Comparison of ENCODE assay signal across 14 mouse cellular contexts in the genomic region with DNA sequence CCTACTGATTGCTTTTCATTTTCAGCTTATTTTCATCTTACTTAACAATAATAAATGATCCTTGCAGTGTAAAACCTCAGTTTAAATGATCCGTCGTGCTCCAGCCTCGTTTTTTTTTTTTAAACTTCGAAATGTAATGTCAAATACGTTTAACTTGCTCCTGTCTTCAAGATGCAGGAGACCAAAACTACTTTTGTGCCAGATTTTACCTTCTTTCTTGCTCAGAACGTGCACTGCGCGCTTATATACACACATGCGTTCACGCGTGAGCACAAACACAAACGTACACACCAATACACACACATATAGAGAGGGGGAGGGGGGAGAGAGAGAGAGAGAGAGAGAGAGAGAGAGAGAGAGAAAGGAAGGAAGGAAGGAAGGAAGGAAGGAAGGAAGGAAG.
DNase-seq lines count a peak whose midpoint lies in the region; ATAC-seq and TF ChIP-seq lines count a peak whose summit lies in the region.
"Had no signal": no experiment of that assay in that cellular context is flagged by ENCODE, and none has a peak within 500 bp of the region (broad histone marks: within the 10 kb centered on the region; RNA-seq: fewer than 3 reads in every experiment).

No protein-coding gene starts in this region.

- peaks cover 13% of the 10 kb centered on the region; the same call in 1 of the 2 replicates for H3K4me1 ChIP-seq in forebrain, embryonic 13.5 days
- H3K4me1 ChIP-seq in limb, embryonic 10.5 days, result peaks cover 8% of the 10 kb centered on the region
- no peaks in the 10 kb centered on the region for H3K4me1 ChIP-seq in neural tube, embryonic 15.5 days
- H3K4me1 ChIP-seq in stomach, postnatal 0 days (replicated peaks; ENCODE audit: control insufficient read depth, insufficient read depth), result no peaks in the 10 kb centered on the region
- no peaks in the 10 kb centered on the region; the same call in 1 of the 2 replicates for H3K4me1 ChIP-seq in lung, adult 2 months (ENCODE audit: control insufficient read depth, insufficient read depth, low read length)
- H3K4me1 ChIP-seq: liver, embryonic 13.5 days had no signal

- no peak for TF ChIP-seq POLR2A in lung, adult 2 months (IDR thresholded peaks at IDR 0.05; ENCODE audit: borderline replicate concordance, extremely low read depth, low read depth, low read length)

- ATAC-seq in forebrain, embryonic 13.5 days, result no peak
- no peak for ATAC-seq in neural tube, embryonic 15.5 days (ENCODE audit: low FRiP score)
- no peak for ATAC-seq in stomach, postnatal 0 days (ENCODE audit: low FRiP score, low TSS enrichment)

- H3K9me3 ChIP-seq in forebrain, embryonic 13.5 days (replicated peaks), result no peaks in the 10 kb centered on the region
- no peaks in the 10 kb centered on the region for H3K9me3 ChIP-seq in limb, embryonic 10.5 days (replicated peaks)
- no peaks in the 10 kb centered on the region for H3K9me3 ChIP-seq in neural tube, embryonic 15.5 days (replicated peaks)
- no peaks in the 10 kb centered on the region for H3K9me3 ChIP-seq in stomach, postnatal 0 days (ENCODE audit: control insufficient read depth, low read length)
- H3K9me3 ChIP-seq: liver, embryonic 13.5 days had no signal

- no peak for DNase-seq in layer of hippocampus, adult 2 months (ENCODE audit: low spot score in 2 of 2)
- DNase-seq in layer of hippocampus, postnatal 25 days (ENCODE audit: extremely low spot score in 1 of 2, low spot score in 1 of 2), result no peak
- peak; percentile 25 for DNase-seq in limb, embryonic 10.5 days (ENCODE audit: low spot score)
- no peak for DNase-seq in stomach, postnatal 0 days (ENCODE audit: low spot score)
- DNase-seq in urinary bladder, adult 2 months (ENCODE audit: low spot score), result no peak
- DNase-seq in lung, adult 2 months, result no peak
- DNase-seq: adrenal gland, postnatal 25 days; heart, adult 2 months; heart, postnatal 4 days; liver, embryonic 13.5 days; lung, postnatal 4 days; thymus, adult 18-20 months had no signal

- H3K9ac ChIP-seq in forebrain, embryonic 13.5 days, result peak overlapping the region; percentile 100
- H3K9ac ChIP-seq in neural tube, embryonic 15.5 days (replicated peaks), result peak overlapping the region; percentile 90
- H3K9ac ChIP-seq in stomach, postnatal 0 days (ENCODE audit: low read length), result no peak overlapping the region
- H3K9ac ChIP-seq: liver, embryonic 13.5 days had no signal

- peak overlapping the region; percentile 87 for H3K4me2 ChIP-seq in forebrain, embryonic 13.5 days
- peak overlapping the region; percentile 67 for H3K4me2 ChIP-seq in neural tube, embryonic 15.5 days
- no peak overlapping the region for H3K4me2 ChIP-seq in stomach, postnatal 0 days (replicated peaks; ENCODE audit: low read depth)
- H3K4me2 ChIP-seq: liver, embryonic 13.5 days had no signal

- no peaks in the 10 kb centered on the region for H3K27me3 ChIP-seq in forebrain, embryonic 13.5 days
- peaks cover 100% of the 10 kb centered on the region for H3K27me3 ChIP-seq in limb, embryonic 10.5 days (ENCODE audit: low read depth, poor library complexity, severe bottlenecking)
- 0 out of 2 replicates have a peak, but pooled peaks cover 2% of the 10 kb centered on the region for H3K27me3 ChIP-seq in neural tube, embryonic 15.5 days (replicated peaks)
- peaks cover 40% of the 10 kb centered on the region for H3K27me3 ChIP-seq in stomach, postnatal 0 days (ENCODE audit: control insufficient read depth, insufficient read depth, low read length)

- TF ChIP-seq CTCF in layer of hippocampus, adult 2 months (conservative IDR thresholded peaks at IDR 0.05), result no peak
- TF ChIP-seq CTCF in stomach, postnatal 0 days (IDR thresholded peaks at IDR 0.05; ENCODE audit: low read depth), result no peak
- TF ChIP-seq CTCF in lung, adult 2 months (IDR thresholded peaks at IDR 0.05; ENCODE audit: insufficient read depth, low read length), result no peak

- H3K4me3 ChIP-seq in layer of hippocampus, adult 2 months, result peak overlapping the region; percentile 88
- H3K4me3 ChIP-seq in forebrain, embryonic 13.5 days, result peak overlapping the region; percentile 90
- no peak overlapping the region for H3K4me3 ChIP-seq in limb, embryonic 10.5 days
- H3K4me3 ChIP-seq in neural tube, embryonic 15.5 days (replicated peaks), result peak overlapping the region; percentile 64
- no peak overlapping the region for H3K4me3 ChIP-seq in stomach, postnatal 0 days (ENCODE audit: low read depth, low read length)
- no peak overlapping the region for H3K4me3 ChIP-seq in lung, adult 2 months (replicated peaks; ENCODE audit: extremely low read depth, low read depth, low read length)
- H3K4me3 ChIP-seq: heart, adult 2 months; liver, embryonic 13.5 days had no signal

- WGBS in forebrain, embryonic 13.5 days, result under 1% methylated on average over 12 of the region's 12 CpGs
- WGBS in limb, embryonic 10.5 days, result under 1% methylated on average over 12 of the region's 12 CpGs
- 2% methylated on average over 12 of the region's 12 CpGs for WGBS in neural tube, embryonic 15.5 days
- 3% methylated on average over 12 of the region's 12 CpGs for WGBS in stomach, postnatal 0 days
- WGBS in lung, adult 2 months, result 4% methylated on average over 12 of the region's 12 CpGs

- H3K27ac ChIP-seq in layer of hippocampus, adult 2 months, result peak overlapping the region; percentile 100
- peak overlapping the region; percentile 100 for H3K27ac ChIP-seq in forebrain, embryonic 13.5 days
- H3K27ac ChIP-seq in limb, embryonic 10.5 days, result no peak overlapping the region
- H3K27ac ChIP-seq in neural tube, embryonic 15.5 days (replicated peaks), result peak overlapping the region; percentile 92
- no peak overlapping the region for H3K27ac ChIP-seq in stomach, postnatal 0 days (replicated peaks)
- H3K27ac ChIP-seq: heart, adult 2 months; liver, embryonic 13.5 days had no signal

- no peak for TF ChIP-seq EP300 in stomach, postnatal 0 days (optimal IDR thresholded peaks at IDR 0.05)

- no peaks in the 10 kb centered on the region for H3K36me3 ChIP-seq in forebrain, embryonic 13.5 days (ENCODE audit: poor library complexity, severe bottlenecking)
- H3K36me3 ChIP-seq in limb, embryonic 10.5 days, result no peaks in the 10 kb centered on the region
- H3K36me3 ChIP-seq in neural tube, embryonic 15.5 days, result no peaks in the 10 kb centered on the region
- H3K36me3 ChIP-seq in stomach, postnatal 0 days (ENCODE audit: control insufficient read depth, insufficient read depth, low read length), result no peaks in the 10 kb centered on the region
- H3K36me3 ChIP-seq: liver, embryonic 13.5 days had no signal

Comparison
In these comparisons a context has a peak if more than half of its experiments do, and no peak if none do; other contexts are left out.
1. H3K27ac ChIP-seq: peak in layer of hippocampus, adult 2 months (single experiment), forebrain, embryonic 13.5 days (single experiment) and neural tube, embryonic 15.5 days (single experiment); none in limb, embryonic 10.5 days (single experiment) and stomach, postnatal 0 days (single experiment).
2. H3K4me3 ChIP-seq: peak in layer of hippocampus, adult 2 months (single experiment), forebrain, embryonic 13.5 days (single experiment) and neural tube, embryonic 15.5 days (single experiment); none in limb, embryonic 10.5 days (single experiment), stomach, postnatal 0 days (single experiment) and lung, adult 2 months (single experiment).